Mouse (Mus musculus) liver, postnatal 0 days (tissue): ENCODE results near the gene Rdm1. TPM values are rescaled to one million over a fixed set of nuclear protein-coding genes. Genes with fewer than 3 reads are reported as not detected.

Experiments
- ATAC-seq: fragments of 200-750 bp; cut with Nextera tagmentation; 2 replicates; pipeline ENCODE4 v1.8.0; 2017; ENCODE audit warnings: mild to moderate bottlenecking, moderate library complexity
- DNase-seq: peaks from one replicate; pipeline ENCODE4 v3.0.0-alpha.2; 2016
- H3K27ac ChIP-seq: fragments of 300-500 bp; sonication (generic); 2 replicates; pipeline ENCODE4 v1.5.1; 2014; ENCODE audit warnings: antibody characterized with exemption, moderate library complexity, mild to moderate bottlenecking, low read depth
- H3K27me3 ChIP-seq: fragments of 300-500 bp; sonication (generic); 2 replicates; pipeline ENCODE4 v1.6.1; 2014; ENCODE audit warnings: low read length, control low read depth, mixed read lengths; ENCODE audit not compliant: insufficient read depth
- H3K36me3 ChIP-seq: fragments of 300-500 bp; sonication (generic); replicated peaks from 2 replicates; pipeline ENCODE4 v1.6.1; 2014; ENCODE audit warnings: mild to moderate bottlenecking, control low read depth, low read length, moderate library complexity, mixed read lengths; ENCODE audit not compliant: insufficient read depth
- H3K4me1 ChIP-seq: fragments of 300-500 bp; sonication (generic); 2 replicates; pipeline ENCODE4 v1.6.1; 2014; ENCODE audit warnings: antibody characterized with exemption, mild to moderate bottlenecking, control low read depth; ENCODE audit not compliant: insufficient read depth
- H3K4me2 ChIP-seq: fragments of 300-500 bp; sonication (generic); 2 replicates; pipeline ENCODE4 v1.6.1; 2014; ENCODE audit warnings: low read depth, mild to moderate bottlenecking, low read length, moderate library complexity, mixed read lengths
- H3K4me3 ChIP-seq: fragments of 300-500 bp; sonication (generic); 2 replicates; pipeline ENCODE4 v1.5.1; 2014; ENCODE audit warnings: low read depth, low read length
- H3K9ac ChIP-seq: fragments of 300-500 bp; sonication (generic); replicated peaks from 2 replicates; pipeline ENCODE4 v1.6.1; 2014; ENCODE audit warnings: mild to moderate bottlenecking, moderate library complexity
- H3K9me3 ChIP-seq: fragments of 300-500 bp; sonication (generic); 2 replicates; pipeline ENCODE4 v1.6.1; 2016; ENCODE audit warnings: mild to moderate bottlenecking, control low read depth, low read length, mixed read lengths
- CTCF ChIP-seq: sonication (generic); IDR thresholded peaks from 2 replicates; pipeline ENCODE4 v1.5.1; 2016; ENCODE audit warnings: antibody characterized with exemption, low read depth
- EP300 ChIP-seq: IDR thresholded peaks from 2 replicates; pipeline ENCODE4 v1.6.1; 2016; ENCODE audit warnings: antibody characterized with exemption, low read depth, mild to moderate bottlenecking
- WGBS: fragments of 180-500 bp; shearing (Covaris S2); extraction: QIAGEN DNeasy Blood & Tissue Kit; methylation state at CpG from one replicate; pipeline ENCODE4 v1.1.7; 2014; ENCODE audit not compliant: insufficient replicate concordance; 5-methylcytosine and 5-hydroxymethylcytosine counted together
- polyA plus RNA-seq: library from polyadenylated mRNA; unstranded; fragments of >200 nt; fragmentation: Nextera tagmentation; extraction: Ambion mirVana; gene quantifications from 2 replicates; pipeline ENCODE4 v1.2.1, GENCODE M21; 2015

Rdm1 gene
- polyA plus RNA-seq, 1 experiment from 2014 or later: 7.4 TPM

DNA sequence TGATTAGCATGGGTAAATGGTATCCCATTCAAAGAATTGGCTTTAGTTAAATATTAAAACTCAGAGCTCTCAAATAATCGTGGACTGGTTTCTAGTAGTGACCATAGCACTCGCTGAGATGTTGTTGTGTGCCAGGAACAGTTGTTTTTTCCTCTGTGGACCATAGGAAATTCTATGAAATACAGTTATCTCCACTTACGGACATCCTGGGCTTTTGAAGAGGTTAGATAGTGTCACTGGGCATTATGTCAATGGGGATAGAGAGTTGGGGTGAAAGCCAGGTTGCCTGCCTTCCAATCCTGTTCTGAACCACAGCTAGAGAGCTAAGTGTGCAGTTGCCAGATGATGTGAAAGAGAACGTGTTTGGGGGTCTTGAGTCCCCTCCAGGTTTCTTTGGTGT lies 41.2 kb upstream of the Rdm1 start:
- Histone ChIP-seq H3K4me1 (peaks cover 18% of the 10 kb centered on the region), H3K9me3 (no peaks in the 10 kb centered on the region), H3K4me3 (no peak overlapping the region), H3K9ac (no peak overlapping the region), H3K4me2 (no peak overlapping the region), H3K27me3 (no peaks in the 10 kb centered on the region), H3K36me3 (peaks cover 35% of the 10 kb centered on the region), H3K27ac (no peak overlapping the region)
- 74% methylated on average over 4 of the region's 4 CpGs for WGBS
- ATAC-seq (no peak), DNase-seq (no peak)
- no peak for TF ChIP-seq CTCF

DNA sequence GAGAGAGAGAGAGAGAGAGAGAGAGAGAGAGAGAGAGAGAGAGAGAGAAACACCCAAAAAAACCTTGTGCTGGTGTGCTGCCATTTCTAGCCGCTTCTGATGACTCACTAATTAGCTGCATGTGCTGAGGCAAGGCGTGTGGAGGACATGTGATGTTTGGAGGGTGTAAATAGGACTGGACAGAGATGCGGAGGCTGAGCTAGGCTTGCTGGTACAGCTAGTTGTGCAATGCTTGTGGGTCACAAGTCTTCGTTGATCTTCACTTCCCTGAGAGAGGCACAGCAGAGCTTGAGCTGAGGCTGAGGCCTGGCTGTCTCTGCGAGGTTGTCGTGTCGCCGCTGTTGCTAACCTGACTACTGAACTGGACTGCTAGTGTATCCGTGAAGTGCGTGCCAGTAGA lies 39.3 kb upstream of the Rdm1 start:
- no peak overlapping the region for H3K9ac ChIP-seq
- peak; percentile 51 for ATAC-seq
- H3K27me3 ChIP-seq: no peaks in the 10 kb centered on the region
- H3K36me3 ChIP-seq: peaks cover 27% of the 10 kb centered on the region
- no peak for TF ChIP-seq EP300
- TF ChIP-seq CTCF: no peak
- peak overlapping the region; percentile 39; the same call in 1 of the 2 replicates for H3K27ac ChIP-seq
- DNase-seq: peak; percentile 26
- no peak overlapping the region for H3K4me2 ChIP-seq
- H3K9me3 ChIP-seq: no peaks in the 10 kb centered on the region
- 71% methylated on average over 10 of the region's 10 CpGs for WGBS
- H3K4me3 ChIP-seq: no peak overlapping the region
- peaks cover 6% of the 10 kb centered on the region for H3K4me1 ChIP-seq

DNA sequence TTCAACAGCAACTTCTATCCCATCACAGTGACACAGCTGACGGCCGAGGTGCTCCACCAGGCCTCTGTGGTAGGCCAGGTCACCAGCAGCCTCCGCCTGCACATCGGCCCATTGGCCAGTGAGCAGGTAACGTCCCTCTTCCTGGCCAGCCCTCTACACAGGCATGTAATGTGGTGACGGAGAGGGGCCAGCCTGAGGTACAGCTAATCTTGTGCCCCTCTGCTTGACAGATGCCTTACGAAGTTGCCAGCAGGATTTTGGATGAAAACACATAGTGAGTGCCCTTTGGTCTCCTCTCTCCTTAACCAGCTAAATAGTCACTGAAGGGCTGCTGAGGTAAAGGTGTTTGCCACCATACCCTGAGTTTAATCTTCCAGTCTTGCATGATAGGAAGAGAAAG lies 38.1 kb upstream of the Rdm1 start:
- DNase-seq (no peak), ATAC-seq (no peak)
- Histone ChIP-seq H3K4me3 (no peak overlapping the region), H3K27ac (no peak overlapping the region), H3K4me1 (peaks cover 6% of the 10 kb centered on the region; the same call in 1 of the 2 replicates), H3K9ac (no peak overlapping the region), H3K36me3 (peaks cover 27% of the 10 kb centered on the region), H3K27me3 (no peaks in the 10 kb centered on the region), H3K4me2 (no peak overlapping the region), H3K9me3 (no peaks in the 10 kb centered on the region)
- no peak for TF ChIP-seq CTCF
- TF ChIP-seq EP300: no peak
- WGBS: 83% methylated on average over 7 of the region's 7 CpGs

DNA sequence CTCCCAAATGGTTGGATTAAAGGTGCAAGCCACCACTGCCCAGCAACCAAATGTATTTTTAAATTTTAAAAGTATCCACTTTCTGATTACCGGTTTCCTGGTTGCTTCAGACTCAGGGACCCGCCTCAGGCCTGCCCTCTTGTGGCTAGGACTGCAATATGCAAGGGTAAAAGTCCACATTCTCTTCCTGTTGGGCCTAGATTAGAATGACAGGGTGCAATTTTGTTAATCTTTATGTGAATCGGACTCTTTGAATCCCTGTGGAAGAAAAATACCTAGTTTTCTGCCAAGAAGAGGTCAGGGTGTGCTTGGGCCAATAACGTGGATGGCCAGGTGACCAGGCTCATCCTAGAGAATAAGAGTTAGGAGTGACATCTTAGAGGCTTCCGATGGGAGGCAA lies 37.6 kb upstream of the Rdm1 start:
- no peaks in the 10 kb centered on the region for H3K27me3 ChIP-seq
- H3K4me2 ChIP-seq: no peak overlapping the region
- peak; percentile 88 for TF ChIP-seq CTCF
- TF ChIP-seq EP300: no peak
- DNase-seq: peak; percentile 81
- H3K36me3 ChIP-seq: peaks cover 27% of the 10 kb centered on the region
- ATAC-seq: peak; percentile 67
- 30% methylated on average over 5 of the region's 5 CpGs for WGBS
- no peaks in the 10 kb centered on the region for H3K9me3 ChIP-seq
- no peak overlapping the region for H3K27ac ChIP-seq
- no peak overlapping the region for H3K9ac ChIP-seq
- peaks cover 6% of the 10 kb centered on the region; the same call in 1 of the 2 replicates for H3K4me1 ChIP-seq
- H3K4me3 ChIP-seq: no peak overlapping the region

DNA sequence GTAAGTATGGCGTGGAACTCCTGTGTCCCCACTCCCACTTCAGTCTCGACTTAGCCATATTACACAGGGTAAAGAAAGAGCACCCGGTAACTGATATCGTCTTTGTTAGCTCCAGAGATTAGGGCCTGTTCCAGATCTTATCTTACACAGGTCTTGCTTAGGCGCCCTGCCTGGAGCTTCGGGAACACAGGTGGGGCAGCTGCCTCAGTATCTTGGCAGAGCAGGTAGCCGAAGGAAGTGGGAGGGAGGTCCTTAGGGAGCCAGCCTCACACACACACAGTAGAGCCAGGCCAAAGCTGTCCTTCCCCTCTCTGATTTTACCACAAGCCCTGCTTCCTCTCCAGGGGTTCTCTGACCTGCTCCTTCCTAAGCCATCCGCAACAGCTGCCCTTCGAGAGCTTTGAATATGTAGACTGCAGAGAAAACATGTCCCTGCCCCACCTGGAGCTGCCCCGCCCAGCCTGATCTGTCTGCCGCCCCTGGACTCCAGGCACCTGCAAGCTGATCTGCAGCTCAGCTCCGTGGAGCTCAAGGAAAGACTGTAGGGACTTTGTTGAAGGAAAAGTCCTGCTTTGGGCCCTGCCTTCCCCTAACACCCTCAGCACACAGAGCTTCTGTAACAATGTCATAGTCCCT lies 36.9 kb upstream of the Rdm1 start:
- WGBS: 68% methylated on average over 12 of the region's 12 CpGs
- Histone ChIP-seq H3K9me3 (no peaks in the 10 kb centered on the region), H3K4me3 (no peak overlapping the region), H3K9ac (no peak overlapping the region), H3K4me1 (peaks cover 6% of the 10 kb centered on the region; the same call in 1 of the 2 replicates), H3K27ac (no peak overlapping the region), H3K27me3 (no peaks in the 10 kb centered on the region), H3K4me2 (no peak overlapping the region), H3K36me3 (peaks cover 27% of the 10 kb centered on the region)
- ATAC-seq: no peak
- DNase-seq: no peak
- TF ChIP-seq EP300: no peak
- no peak for TF ChIP-seq CTCF

DNA sequence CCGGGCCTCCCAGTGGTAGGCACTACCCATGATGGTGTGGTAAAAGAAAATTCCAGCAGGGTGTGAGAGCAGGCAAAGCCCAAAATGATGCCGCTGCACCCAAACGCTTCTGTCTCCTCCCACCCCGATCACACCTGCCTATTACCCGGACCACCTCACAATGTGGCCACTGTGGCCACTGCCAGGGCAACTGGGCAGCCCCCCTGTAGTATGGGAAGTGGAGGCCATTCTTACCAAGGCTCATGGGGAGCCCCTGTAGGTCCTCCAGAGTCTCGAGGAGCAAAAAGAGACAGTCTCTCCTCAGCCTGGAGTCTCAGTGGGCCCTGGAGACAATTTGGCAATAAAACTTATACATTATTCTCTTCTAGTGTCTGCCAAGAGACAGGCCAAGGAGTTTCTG lies 27.8 kb upstream of the Rdm1 start, which contains the start of gene Gm11634:
Gm11634 (minus strand) TSS at position 101 of the 400 bp plus-strand sequence.
- no peak for DNase-seq
- no peaks in the 10 kb centered on the region for H3K36me3 ChIP-seq
- no peaks in the 10 kb centered on the region for H3K9me3 ChIP-seq
- no peak for ATAC-seq
- H3K27me3 ChIP-seq: no peaks in the 10 kb centered on the region
- no peak within 1 kb of the TSS for H3K4me2 ChIP-seq
- no peaks in the 10 kb centered on the region for H3K4me1 ChIP-seq
- TF ChIP-seq CTCF (no peak), EP300 (no peak)
- no peak within 1 kb of the TSS for H3K4me3 ChIP-seq
- WGBS: 67% methylated on average over 6 of the region's 6 CpGs
- H3K27ac ChIP-seq: no peak within 1 kb of the TSS
- H3K9ac ChIP-seq: no peak within 1 kb of the TSS

DNA sequence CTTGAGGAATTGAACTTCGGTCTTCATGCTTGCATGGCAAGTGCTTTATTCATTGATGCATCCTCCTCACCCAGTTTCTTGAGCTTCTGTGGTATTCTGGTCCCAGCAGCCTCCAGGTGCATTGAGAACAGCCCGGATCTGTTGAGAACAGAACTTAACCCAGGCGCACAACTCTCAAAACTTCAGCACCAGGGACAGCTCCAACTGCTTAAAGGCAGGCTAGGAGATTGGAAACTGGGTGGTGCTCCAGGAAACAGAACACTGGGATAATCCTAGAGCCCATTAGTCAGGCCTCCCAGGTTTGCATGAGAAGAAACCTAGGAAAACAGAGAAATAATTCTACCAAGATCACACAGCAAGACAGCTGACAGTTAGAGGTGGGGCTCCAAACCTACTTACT lies 24.5 kb upstream of the Rdm1 start:
- WGBS: 8% methylated on average over 3 of the region's 3 CpGs
- DNase-seq: peak; percentile 71
- Histone ChIP-seq H3K27me3 (no peaks in the 10 kb centered on the region), H3K4me1 (peaks cover 3% of the 10 kb centered on the region; the same call in 1 of the 2 replicates), H3K36me3 (no peaks in the 10 kb centered on the region), H3K4me3 (no peak overlapping the region), H3K9ac (no peak overlapping the region), H3K27ac (no peak overlapping the region), H3K9me3 (no peaks in the 10 kb centered on the region), H3K4me2 (no peak overlapping the region)
- TF ChIP-seq CTCF (no peak), EP300 (no peak)
- ATAC-seq: no peak
